In genomic region chr12:55573794-55574193, GRCm38 (mm10) we compare ENCODE assay signal across 10 mouse cellular contexts. TPM values are rescaled to one million over a fixed set of nuclear protein-coding genes. Genes with fewer than 3 reads are reported as not detected.
DNase-seq lines count a peak whose midpoint lies in the region; ATAC-seq and TF ChIP-seq lines count a peak whose summit lies in the region.
"Had no signal": no experiment of that assay in that cellular context is flagged by ENCODE, and none has a peak within 500 bp of the region (broad histone marks: within the 10 kb centered on the region; RNA-seq: fewer than 3 reads in every experiment).

No protein-coding gene starts in this region.

- 14% methylated on average over 6 of the region's 6 CpGs for WGBS in liver, postnatal 0 days (ENCODE audit: insufficient replicate concordance)
- WGBS in lung, postnatal 0 days: 8% methylated on average over 6 of the region's 6 CpGs
- 8% methylated on average over 6 of the region's 6 CpGs for WGBS in stomach, postnatal 0 days

- H3K4me1 ChIP-seq in liver, postnatal 0 days (ENCODE audit: insufficient read depth): no peaks in the 10 kb centered on the region
- no peaks in the 10 kb centered on the region for H3K4me1 ChIP-seq in lung, postnatal 0 days (ENCODE audit: insufficient read depth, low read depth, low read length)
- H3K4me1 ChIP-seq in stomach, postnatal 0 days (replicated peaks; ENCODE audit: control insufficient read depth, insufficient read depth): no peaks in the 10 kb centered on the region
- H3K4me1 ChIP-seq: heart, embryonic 15.5 days had no signal

- no peak for TF ChIP-seq CTCF in liver, postnatal 0 days (IDR thresholded peaks at IDR 0.05; ENCODE audit: low read depth)
- no peak for TF ChIP-seq CTCF in lung, postnatal 0 days (IDR thresholded peaks at IDR 0.05)
- TF ChIP-seq CTCF in stomach, postnatal 0 days (IDR thresholded peaks at IDR 0.05; ENCODE audit: low read depth): no peak

- no peak overlapping the region for H3K4me2 ChIP-seq in liver, postnatal 0 days (ENCODE audit: low read depth, low read length)
- no peak overlapping the region for H3K4me2 ChIP-seq in lung, postnatal 0 days (replicated peaks; ENCODE audit: low read depth, low read length)
- no peak overlapping the region for H3K4me2 ChIP-seq in stomach, postnatal 0 days (replicated peaks; ENCODE audit: low read depth)
- H3K4me2 ChIP-seq: heart, embryonic 15.5 days had no signal

- ATAC-seq in liver, postnatal 0 days: no peak
- ATAC-seq in lung, postnatal 0 days: peak; percentile 50
- ATAC-seq in stomach, postnatal 0 days (ENCODE audit: low FRiP score, low TSS enrichment): no peak

- H3K9me3 ChIP-seq in liver, postnatal 0 days (ENCODE audit: low read length): no peaks in the 10 kb centered on the region
- H3K9me3 ChIP-seq in lung, postnatal 0 days (ENCODE audit: low read length): no peaks in the 10 kb centered on the region
- H3K9me3 ChIP-seq in stomach, postnatal 0 days (ENCODE audit: control insufficient read depth, low read length): no peaks in the 10 kb centered on the region
- H3K9me3 ChIP-seq: heart, embryonic 15.5 days had no signal

- TF ChIP-seq EP300 in liver, postnatal 0 days (IDR thresholded peaks at IDR 0.05; ENCODE audit: low read depth): no peak
- no peak for TF ChIP-seq EP300 in lung, postnatal 0 days (IDR thresholded peaks at IDR 0.05)
- TF ChIP-seq EP300 in stomach, postnatal 0 days (optimal IDR thresholded peaks at IDR 0.05): no peak

- DNase-seq in adrenal gland, postnatal 10 days: peak; percentile 35
- no peak for DNase-seq in adrenal gland, adult 18-20 months (ENCODE audit: low spot score in 2 of 2)
- peak; percentile 12 for DNase-seq in liver, postnatal 0 days
- no peak for DNase-seq in liver
- DNase-seq in lung, postnatal 0 days (ENCODE audit: low spot score): peak; percentile 4
- DNase-seq in stomach, postnatal 0 days (ENCODE audit: low spot score): peak; percentile 20
- no peak for DNase-seq in left cerebral cortex, adult 18-20 months (ENCODE audit: low spot score in 2 of 2)
- no peak for DNase-seq in thymus, postnatal 4 days

- no peak overlapping the region for H3K9ac ChIP-seq in liver, postnatal 0 days (replicated peaks)
- no peak overlapping the region for H3K9ac ChIP-seq in lung, postnatal 0 days (replicated peaks; ENCODE audit: low read depth)
- H3K9ac ChIP-seq in stomach, postnatal 0 days (ENCODE audit: low read length): no peak overlapping the region
- H3K9ac ChIP-seq: heart, embryonic 15.5 days had no signal

- H3K36me3 ChIP-seq in liver, postnatal 0 days (replicated peaks; ENCODE audit: insufficient read depth, low read length): no peaks in the 10 kb centered on the region
- no peaks in the 10 kb centered on the region for H3K36me3 ChIP-seq in lung, postnatal 0 days (ENCODE audit: insufficient read depth, low read length)
- H3K36me3 ChIP-seq in stomach, postnatal 0 days (ENCODE audit: control insufficient read depth, insufficient read depth, low read length): no peaks in the 10 kb centered on the region
- H3K36me3 ChIP-seq: heart, embryonic 15.5 days had no signal

- H3K27ac ChIP-seq in liver, postnatal 0 days (ENCODE audit: low read depth): no peak overlapping the region
- no peak overlapping the region for H3K27ac ChIP-seq in lung, postnatal 0 days (ENCODE audit: low read length)
- no peak overlapping the region for H3K27ac ChIP-seq in stomach, postnatal 0 days (replicated peaks)
- H3K27ac ChIP-seq: heart, embryonic 15.5 days had no signal

- no peaks in the 10 kb centered on the region for H3K27me3 ChIP-seq in liver, postnatal 0 days (ENCODE audit: insufficient read depth, low read length)
- H3K27me3 ChIP-seq in lung, postnatal 0 days (replicated peaks; ENCODE audit: insufficient read depth, low read length): no peaks in the 10 kb centered on the region
- H3K27me3 ChIP-seq in stomach, postnatal 0 days (ENCODE audit: control insufficient read depth, insufficient read depth, low read length): no peaks in the 10 kb centered on the region
- H3K27me3 ChIP-seq: heart, embryonic 15.5 days had no signal

- H3K4me3 ChIP-seq in liver, postnatal 0 days (ENCODE audit: low read depth, low read length): no peak overlapping the region
- no peak overlapping the region for H3K4me3 ChIP-seq in lung, postnatal 0 days (ENCODE audit: low read depth, low read length)
- no peak overlapping the region for H3K4me3 ChIP-seq in stomach, postnatal 0 days (ENCODE audit: low read depth, low read length)
- H3K4me3 ChIP-seq: heart, embryonic 15.5 days had no signal

RNA-seq across cellular contexts. Expression of gene Aldoart2, which starts 8.8 kb away (rescaled TPM):
- total RNA-seq in adrenal gland, postnatal 10 days (2021): not detected
- total RNA-seq in adrenal gland, adult 18-20 months (2021): not detected
- not detected in 2 replicates for polyA plus RNA-seq in liver, postnatal 0 days (2015; fragmentation: Nextera tagmentation; extraction: Ambion mirVana)
- not detected in 2 replicates for polyA plus RNA-seq in lung, postnatal 0 days (2015; fragmentation: Nextera tagmentation; extraction: Ambion mirVana)
- not detected in 2 replicates for polyA plus RNA-seq in stomach, postnatal 0 days (2015; fragmentation: Nextera tagmentation; extraction: Ambion mirVana)
- under 1 TPM in 1 of 2 experiments, not detected in 1; 0.21 TPM for total RNA-seq in left cerebral cortex, adult 18-20 months (2021)
- polyA plus RNA-seq: limb, embryonic 14.5 days had no signal

RNA-seq across cellular contexts. Expression of gene Insm2, which starts 25.4 kb away (rescaled TPM):
- total RNA-seq in adrenal gland, postnatal 10 days (2021): 1 to 10 TPM; 1.4 to 2.0 TPM
- 1 to 10 TPM in 1 of 2 experiments, under 1 TPM in 1; 0.66 to 1.1 TPM for total RNA-seq in adrenal gland, adult 18-20 months (2021)
- 0.05 TPM in 1 of 2 replicates, not detected in the other for polyA plus RNA-seq in liver, postnatal 0 days (2015; fragmentation: Nextera tagmentation; extraction: Ambion mirVana)
- polyA plus RNA-seq in lung, postnatal 0 days (2015; fragmentation: Nextera tagmentation; extraction: Ambion mirVana): 0.08 and 0.10 TPM in 2 replicates
- 0.04 and 0.10 TPM in 2 replicates for polyA plus RNA-seq in stomach, postnatal 0 days (2015; fragmentation: Nextera tagmentation; extraction: Ambion mirVana)
- under 1 TPM in 1 of 2 experiments, not detected in 1; 0.21 TPM for total RNA-seq in left cerebral cortex, adult 18-20 months (2021)

Comparison
In these comparisons a context has a peak if more than half of its experiments do, and no peak if none do; other contexts are left out.
1. DNase-seq: peak in adrenal gland, postnatal 10 days (single experiment), liver, postnatal 0 days (single experiment), lung, postnatal 0 days (single experiment) and stomach, postnatal 0 days (single experiment); none in adrenal gland, adult 18-20 months (0 of 2), liver (single experiment), left cerebral cortex, adult 18-20 months (0 of 2) and thymus, postnatal 4 days (single experiment).